Mouse (Mus musculus) gastrocnemius, adult 2 months (tissue): ENCODE results near the gene Slc10a7. TPM values are rescaled to one million over a fixed set of nuclear protein-coding genes. Genes with fewer than 3 reads are reported as not detected.
"Not testable (repeated sequence)": the region's sequence is repeated elsewhere in the genome, so short reads cannot be mapped to it uniquely, and the experiment has no call there.

Experiments
- DNase-seq: peaks from one replicate; pipeline ENCODE4 v3.0.0; 2022
- H3K27ac ChIP-seq: fragments of 200-600 bp; 2 replicates; pipeline ENCODE4 v1.8.1; 2022; ENCODE audit warnings: mild to moderate bottlenecking
- H3K4me3 ChIP-seq: fragments of 200-600 bp; 2 replicates; pipeline ENCODE4 v1.8.1; 2022; ENCODE audit warnings: mild to moderate bottlenecking, moderate library complexity
- CTCF ChIP-seq: fragments of 200-600 bp; IDR thresholded peaks from 2 replicates; pipeline ENCODE4 v1.8.1; 2022; ENCODE audit warnings: antibody characterized with exemption, mild to moderate bottlenecking, moderate library complexity
- intact Hi-C: fragments of 180-260 bp; cut with DNase I; formaldehyde crosslinking; loops from one replicate; pipeline ENCODE4 v1.15.1; 2025
- total RNA-seq, 2 experiments: library from RNA; stranded (reverse); gene quantifications; 2 replicates each; pipeline ENCODE4 v1.2.3; 2021

Gene Slc10a7
- total RNA-seq, 2 experiments from 2014 or later = 6.7 to 6.9 TPM

DNA sequence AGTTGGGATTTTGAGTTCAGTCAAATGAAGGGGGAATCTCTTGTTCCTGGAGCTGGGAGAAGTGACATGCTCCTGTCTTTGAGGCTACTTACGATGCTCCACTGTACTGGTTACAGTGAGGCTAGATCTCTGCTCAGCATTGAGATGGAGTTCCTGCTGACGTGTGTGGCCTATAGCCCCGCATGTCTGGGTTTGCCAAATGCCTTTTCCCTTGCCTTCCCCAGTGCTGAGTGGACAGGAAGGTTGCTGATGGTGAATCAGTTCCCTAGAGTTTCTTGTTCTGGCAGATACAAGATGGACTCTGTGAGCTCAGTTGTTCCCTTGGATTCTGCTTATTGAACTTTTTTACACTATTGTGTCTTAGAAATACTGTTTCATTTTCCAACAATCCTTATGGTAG, 1.8 kb downstream of the Slc10a7 start:
- no peak for TF ChIP-seq CTCF
- Histone ChIP-seq H3K4me3 (peak overlapping the region; percentile 100; the same call in 1 of the 2 replicates), H3K27ac (no peak overlapping the region)
- no peak for DNase-seq
- intact Hi-C loops = loop anchor here (5.0 kb wide), 1 partner anchor 36 kb away; no protein-coding TSS in a partner anchor

DNA sequence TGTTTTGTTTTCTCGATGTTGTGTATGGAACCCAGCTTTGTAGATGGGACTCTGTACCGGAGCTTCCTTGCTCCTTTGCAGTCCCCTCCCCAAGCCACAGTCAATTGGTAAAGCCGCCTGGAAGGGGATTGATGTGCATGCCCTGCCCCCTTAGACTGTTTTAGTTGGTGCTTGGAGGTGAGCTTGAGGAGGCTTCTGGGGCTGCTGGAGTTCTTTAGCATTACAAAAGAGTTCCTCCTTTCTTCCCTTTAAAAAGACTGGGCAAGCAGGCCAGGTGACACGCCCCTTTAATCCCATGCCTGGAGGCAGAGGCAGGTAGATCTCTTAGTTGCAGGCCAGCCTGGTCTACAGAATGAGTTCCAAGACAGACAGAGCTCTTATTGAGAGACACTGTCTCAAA, 4.0 kb downstream of the Slc10a7 start:
- H3K4me3 ChIP-seq = no peak overlapping the region
- H3K27ac ChIP-seq = no peak overlapping the region
- intact Hi-C loops = loop anchor here (5.0 kb wide), 1 partner anchor 34 kb away; no protein-coding TSS in a partner anchor
- no peak for DNase-seq
- no peak for TF ChIP-seq CTCF

DNA sequence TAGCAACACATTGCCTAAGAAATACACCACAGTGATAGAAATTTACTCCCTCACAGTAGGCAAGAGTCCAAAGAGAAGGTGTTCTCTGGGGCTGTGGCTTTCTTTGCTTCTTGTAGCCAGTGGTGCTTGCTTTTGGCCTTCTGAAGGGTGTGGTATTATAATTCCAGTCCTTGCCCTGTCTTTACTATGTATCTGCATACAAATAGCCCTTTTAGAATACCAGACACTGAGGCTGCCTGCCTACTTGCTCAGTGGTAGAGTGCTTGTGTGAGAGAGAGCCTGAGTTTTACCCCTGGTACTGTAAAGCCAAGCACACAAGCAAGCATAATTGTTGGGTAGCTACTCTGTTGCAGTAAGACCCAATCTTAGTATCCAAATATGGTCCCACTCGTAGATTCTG, 5.6 kb downstream of the Slc10a7 start:
- no peak for TF ChIP-seq CTCF
- H3K27ac ChIP-seq = no peak overlapping the region
- DNase-seq = no peak
- intact Hi-C loops = loop anchor here (5.0 kb wide), 1 partner anchor 33 kb away; no protein-coding TSS in a partner anchor
- no peak overlapping the region for H3K4me3 ChIP-seq

DNA sequence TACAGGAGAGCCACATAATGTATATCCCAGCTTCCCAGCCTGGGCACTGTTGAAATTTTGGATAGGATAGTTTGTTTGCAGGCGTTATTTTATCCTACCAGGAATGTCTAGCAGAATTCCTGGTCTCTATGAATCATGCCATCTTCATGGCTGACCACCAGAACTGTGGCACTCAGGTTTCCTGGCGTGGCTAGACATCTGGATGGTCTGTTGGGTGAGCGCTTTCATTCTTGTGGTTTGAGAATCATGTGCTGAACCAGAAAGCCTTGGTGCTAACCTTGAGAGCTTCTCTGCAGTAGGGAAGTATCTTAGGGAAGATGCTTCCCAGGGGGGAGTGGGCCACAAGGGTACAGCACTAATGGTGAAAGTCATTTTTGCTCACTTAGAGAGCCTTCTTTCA, 6.0 kb downstream of the Slc10a7 start:
- no peak for DNase-seq
- H3K27ac ChIP-seq = no peak overlapping the region
- TF ChIP-seq CTCF = no peak
- intact Hi-C loops = no loop called here
- H3K4me3 ChIP-seq = no peak overlapping the region

DNA sequence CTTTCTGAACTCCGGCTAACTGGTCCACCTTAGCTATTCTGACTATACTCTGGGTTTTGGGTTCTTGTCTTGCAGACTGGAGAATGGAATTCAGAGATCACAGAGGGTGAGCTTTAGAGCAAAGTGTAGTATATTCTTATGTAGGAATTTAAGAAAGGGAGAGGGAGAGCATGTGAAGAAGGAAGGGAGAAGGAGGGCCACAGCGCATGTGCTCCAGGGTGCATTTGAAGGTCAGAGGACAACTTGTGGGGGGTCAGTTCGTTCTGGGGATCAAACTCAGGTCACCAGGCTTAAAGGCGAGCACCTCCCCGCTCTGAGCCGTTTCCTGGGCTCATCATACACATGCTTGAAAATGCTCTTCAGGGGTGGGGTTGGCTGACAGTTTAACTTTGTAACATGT, 24.8 kb downstream of the Slc10a7 start:
- Histone ChIP-seq H3K4me3 (no peak overlapping the region), H3K27ac (no peak overlapping the region)
- intact Hi-C loops = no loop called here
- no peak for TF ChIP-seq CTCF
- DNase-seq = no peak

DNA sequence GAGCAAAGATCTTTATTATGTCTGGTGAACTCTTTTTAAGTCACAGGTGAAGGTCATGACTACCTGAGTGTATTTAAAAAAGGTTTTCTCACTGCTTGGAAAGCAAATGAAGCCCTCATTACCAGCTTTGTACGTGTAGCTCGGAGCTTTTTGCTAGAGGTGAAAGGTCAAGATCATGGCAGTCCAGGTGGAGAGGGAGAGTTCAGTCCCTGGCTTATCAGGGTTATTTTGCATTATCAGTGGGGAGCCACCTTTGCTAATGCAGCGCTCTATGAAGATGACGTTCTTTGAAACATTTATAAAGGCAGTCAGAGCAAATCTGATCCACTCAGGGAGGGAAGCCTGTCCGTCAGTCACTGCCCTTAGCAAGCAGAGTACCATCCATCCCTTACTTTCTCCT, 27.6 kb downstream of the Slc10a7 start:
- TF ChIP-seq CTCF = no peak
- intact Hi-C loops = no loop called here
- Histone ChIP-seq H3K4me3 (no peak overlapping the region), H3K27ac (no peak overlapping the region)
- no peak for DNase-seq

DNA sequence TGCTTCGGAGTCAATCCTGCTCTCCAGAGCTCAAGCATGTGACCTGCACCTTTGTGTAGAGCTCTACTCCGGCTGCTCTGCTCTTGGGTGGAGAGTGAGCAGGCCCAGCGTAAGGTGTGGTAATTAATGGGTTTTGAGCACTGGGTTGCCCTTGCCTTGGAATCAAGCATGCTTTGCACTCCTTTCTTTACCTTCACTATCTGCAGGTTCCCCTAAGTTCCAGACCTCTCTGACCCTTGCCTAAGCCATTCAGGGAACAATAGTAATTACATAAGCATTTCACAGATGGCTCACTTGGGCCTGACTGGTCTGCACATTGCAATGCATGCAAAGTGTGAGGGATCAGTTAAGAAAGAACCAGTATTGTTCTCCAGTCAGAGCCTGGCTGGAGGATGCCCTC, 28.6 kb downstream of the Slc10a7 start:
- no peak for DNase-seq
- no peak overlapping the region for H3K4me3 ChIP-seq
- no peak for TF ChIP-seq CTCF
- no peak overlapping the region for H3K27ac ChIP-seq
- intact Hi-C loops = no loop called here

DNA sequence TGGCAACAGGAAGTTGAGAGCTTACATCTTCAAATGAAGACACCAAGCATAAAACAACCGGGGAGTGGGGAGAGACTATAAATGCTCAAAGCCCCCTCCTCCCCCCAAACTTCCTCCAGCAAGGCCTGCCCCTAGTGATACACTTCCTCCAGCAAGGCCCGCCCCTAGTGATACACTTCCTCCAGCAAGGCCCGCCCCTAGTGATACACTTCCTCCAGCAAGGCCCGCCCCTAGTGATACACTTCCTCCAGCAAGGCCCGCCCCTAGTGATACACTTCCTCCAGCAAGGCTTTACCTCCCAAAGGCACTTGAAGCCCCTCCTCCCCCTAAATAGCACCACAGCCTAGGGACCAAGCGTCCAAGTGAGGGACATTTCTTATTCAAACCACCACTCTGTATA, 33.5 kb downstream of the Slc10a7 start:
- DNase-seq, H3K27ac ChIP-seq, intact Hi-C loops, H3K4me3 ChIP-seq: not testable (repeated sequence)

DNA sequence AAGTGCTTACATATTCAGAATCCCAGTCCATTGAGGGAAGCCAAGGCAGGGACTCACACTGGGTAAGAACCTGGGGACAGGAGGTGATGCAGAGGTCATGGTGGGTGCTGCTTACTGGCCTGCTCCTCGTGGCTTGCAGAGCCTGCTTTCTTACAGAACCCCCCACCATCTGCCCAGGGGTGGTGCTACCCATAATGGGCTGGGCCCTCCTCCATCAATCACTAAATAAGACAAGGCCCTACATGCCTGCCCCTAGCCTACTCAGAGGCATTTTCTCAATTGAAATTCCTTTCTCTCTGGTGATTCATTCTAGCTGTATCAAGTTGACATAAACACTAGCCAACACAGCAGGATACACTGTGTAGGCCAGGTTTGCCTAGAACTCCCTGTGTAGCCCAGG, 34.5 kb downstream of the Slc10a7 start:
- DNase-seq = no peak
- Histone ChIP-seq H3K4me3 (no peak overlapping the region), H3K27ac (no peak overlapping the region)
- TF ChIP-seq CTCF = no peak
- intact Hi-C loops = no loop called here

DNA sequence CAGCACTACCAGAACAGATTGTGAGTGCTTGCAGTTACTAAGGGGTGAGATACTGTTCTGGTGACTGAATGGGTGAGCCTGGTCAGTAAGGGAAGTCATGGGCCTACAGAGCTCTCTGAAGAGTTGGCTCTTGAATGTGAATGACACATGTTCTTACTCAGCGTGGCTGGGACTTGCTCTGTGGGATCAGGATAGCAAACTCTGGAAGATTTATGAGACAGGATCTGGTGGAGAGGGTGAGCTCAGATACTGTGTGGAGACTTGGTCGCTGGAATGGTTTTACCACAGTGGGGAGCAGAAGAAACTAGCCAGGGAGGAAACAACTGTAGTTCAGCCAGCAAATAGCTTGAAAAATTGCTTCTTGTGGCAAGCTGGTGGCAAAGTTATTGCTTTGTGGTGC, 35.4 kb downstream of the Slc10a7 start:
- intact Hi-C loops = no loop called here
- Histone ChIP-seq H3K27ac (0 out of 2 replicates have a peak overlapping the region, but pooled peaks have one; percentile 12), H3K4me3 (no peak overlapping the region)
- no peak for DNase-seq
- TF ChIP-seq CTCF = no peak

DNA sequence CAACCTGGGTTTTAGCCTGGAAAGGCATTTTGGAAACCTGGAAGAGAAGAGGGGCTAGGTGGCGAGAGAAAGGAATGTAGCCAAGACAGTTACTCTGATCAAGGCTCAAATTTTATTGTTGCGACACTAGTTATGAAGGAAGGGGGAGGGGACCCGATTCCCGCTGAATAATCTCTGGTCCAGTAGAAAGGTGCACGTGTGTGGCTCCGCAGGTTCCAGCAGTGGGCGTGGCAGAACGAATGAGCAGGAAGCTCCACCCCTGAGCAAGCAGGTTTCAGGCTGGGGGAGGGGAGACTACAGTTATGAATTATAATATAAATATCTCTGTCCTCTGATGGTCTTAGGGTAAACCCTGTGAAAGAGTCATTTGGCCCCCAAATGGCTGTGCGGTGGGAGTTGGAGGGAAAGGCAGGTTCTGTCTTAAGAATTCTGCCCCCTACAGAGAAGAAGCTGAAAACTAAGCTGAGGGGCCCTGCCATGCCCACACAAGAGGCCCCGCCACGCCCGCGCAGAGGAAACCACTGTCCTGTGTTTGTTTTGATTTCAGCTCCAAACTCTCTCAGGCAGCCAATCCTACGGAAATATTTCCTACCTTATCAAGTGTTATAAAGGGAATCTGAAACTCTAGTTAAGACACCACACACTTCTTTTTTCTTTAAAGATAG, 36.1 kb downstream of the Slc10a7 start:
- intact Hi-C loops = loop anchor here (5.0 kb wide), 1 partner anchor 33 kb away; no protein-coding TSS in a partner anchor
- DNase-seq, H3K4me3 ChIP-seq, H3K27ac ChIP-seq: not testable (repeated sequence)

DNA sequence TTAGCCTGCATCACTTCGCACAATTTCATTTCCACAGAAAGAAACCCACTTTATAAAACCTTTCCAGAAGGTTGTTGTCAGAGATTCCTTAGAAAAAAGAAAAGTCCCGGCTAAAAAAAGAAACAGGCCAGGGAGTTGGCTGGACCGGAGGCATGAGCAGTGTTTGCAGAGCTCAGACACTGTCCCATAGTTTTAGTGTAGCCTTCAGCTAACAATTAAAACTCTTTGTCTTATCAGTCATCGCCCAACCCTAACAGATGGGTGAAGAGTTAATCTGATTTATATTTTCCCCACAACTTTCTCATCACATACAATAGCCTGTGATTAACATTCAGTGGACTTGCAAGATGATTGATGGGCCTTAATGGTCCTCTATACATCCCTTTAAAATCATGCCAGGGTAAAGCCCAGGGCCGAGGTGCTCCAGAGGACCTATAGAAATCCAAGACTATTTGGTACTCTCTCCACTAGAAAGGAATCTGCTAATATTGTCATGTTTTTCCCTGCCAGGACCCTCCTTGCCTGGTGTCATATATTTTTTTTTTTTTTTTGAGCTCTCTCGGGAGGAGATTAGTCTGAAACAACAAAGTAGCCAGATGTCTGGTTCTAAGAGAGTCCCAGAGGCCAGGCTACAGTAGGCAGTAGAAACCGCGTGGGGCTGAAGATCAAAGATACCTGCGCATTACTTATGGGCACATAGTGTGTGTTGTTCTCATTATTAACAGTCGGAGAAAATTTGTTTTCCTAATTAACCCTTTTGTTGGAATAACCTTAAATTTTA, 41.0 kb downstream of the Slc10a7 start:
- TF ChIP-seq CTCF = no peak
- no peak overlapping the region for H3K27ac ChIP-seq
- H3K4me3 ChIP-seq = no peak overlapping the region
- no peak for DNase-seq
- intact Hi-C loops = loop anchor here (5.0 kb wide), 1 partner anchor 38 kb away; no protein-coding TSS in a partner anchor

DNA sequence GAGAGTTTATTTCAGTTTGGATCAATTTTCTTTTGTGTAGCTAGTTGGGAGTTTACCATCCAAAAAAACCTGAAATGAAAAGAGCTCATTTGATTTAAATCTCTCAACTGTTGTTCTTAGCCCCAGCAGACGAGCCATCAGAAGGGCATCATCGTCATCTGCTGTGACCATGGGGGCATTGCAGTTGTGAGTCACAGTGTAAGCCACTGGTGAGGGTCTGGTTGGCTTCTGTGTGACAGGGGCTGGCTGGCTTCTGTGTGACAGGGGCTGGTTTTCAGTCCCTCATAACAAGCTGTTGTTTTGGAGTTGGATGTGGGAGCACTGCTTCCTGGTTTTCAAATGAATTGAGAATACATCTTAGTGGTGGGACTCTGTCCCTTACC, 41.6 kb downstream of the Slc10a7 start:
- H3K4me3 ChIP-seq = no peak overlapping the region
- no peak for TF ChIP-seq CTCF
- no peak overlapping the region for H3K27ac ChIP-seq
- intact Hi-C loops = no loop called here
- no peak for DNase-seq
